Mouse (Mus musculus) CH12.LX (cell line): Measurements from ENCODE around the gene Lefty1.

ENCODE experiments used
- CTCF ChIP-seq, 2 experiments: IDR thresholded peaks in 1 of 2; conservative IDR thresholded peaks in 1 of 2; 2 replicates each; pipeline ENCODE4 v1.5.1; 2011 to 2012; ENCODE audit warnings: low read depth in 2 of 2, low read length in 2 of 2, improper control_type of control experiment in 1 of 2, inconsistent platforms in 1 of 2, mild to moderate bottlenecking in 1 of 2, moderate library complexity in 1 of 2
- ELF1 ChIP-seq: IDR thresholded peaks from 2 replicates; pipeline ENCODE4 v1.6.1; 2014; ENCODE audit warnings: low read depth, mild to moderate bottlenecking, inconsistent platforms, low read length, improper control_type of control experiment
- EP300 ChIP-seq: IDR thresholded peaks from 2 replicates; pipeline ENCODE4 v1.6.1; 2011; ENCODE audit warnings: low read length, improper control_type of control experiment
- NELFE ChIP-seq: IDR thresholded peaks from 2 replicates; pipeline ENCODE4 v1.6.1; 2011; ENCODE audit warnings: low read depth, low read length, improper control_type of control experiment
- NRF1 ChIP-seq: IDR thresholded peaks from 2 replicates; pipeline ENCODE4 v1.6.1; 2014; ENCODE audit warnings: low read depth, mild to moderate bottlenecking, inconsistent platforms, low read length, improper control_type of control experiment, moderate library complexity
- POLR2A ChIP-seq: IDR thresholded peaks from 2 replicates; pipeline ENCODE4 v1.6.1; 2011; ENCODE audit warnings: low read depth, mild to moderate bottlenecking, improper control_type of control experiment, low read length
- USF2 ChIP-seq: conservative IDR thresholded peaks from 2 replicates; pipeline ENCODE4 v1.6.1; 2011; ENCODE audit warnings: low read depth, low read length, improper control_type of control experiment

DNA sequence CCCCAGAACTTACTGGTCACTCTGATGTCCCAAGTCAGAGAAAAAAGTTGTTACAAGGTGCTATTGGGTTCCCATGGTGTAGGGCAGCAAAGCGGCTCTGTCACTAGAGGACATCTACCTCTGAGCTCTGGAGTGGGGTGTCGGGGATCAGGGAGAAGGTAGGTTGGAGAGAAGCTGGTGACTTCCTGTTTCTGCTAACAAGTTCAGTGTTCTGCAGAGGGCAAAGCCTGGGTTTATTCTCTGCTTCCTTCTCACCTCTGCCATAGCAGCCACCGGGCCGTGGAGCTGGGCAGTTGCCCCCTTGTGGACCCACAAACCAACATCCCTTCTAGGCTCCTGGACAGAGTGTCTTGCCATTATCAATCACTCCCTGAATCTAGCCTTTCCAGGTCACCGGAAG is 22.0 kb upstream of the Lefty1 start:
- no peak for TF ChIP-seq NELFE
- no peak for TF ChIP-seq NRF1
- no peak for TF ChIP-seq CTCF (conservative IDR thresholded peaks at IDR 0.05 in 1 of 2, IDR thresholded peaks at IDR 0.05 in 1 of 2; ENCODE audit: low read depth in 2 of 2, low read length in 2 of 2)
- no peak for TF ChIP-seq EP300
- TF ChIP-seq POLR2A: no peak
- no peak for TF ChIP-seq ELF1
- no peak for TF ChIP-seq USF2
